Mouse (Mus musculus) frontal cortex, adult (tissue): ENCODE data around the gene Lxn.

Experiments used
- ATAC-seq: cut with Nextera tagmentation; 2 replicates; pipeline ENCODE4 v1.9.2; 2017; ENCODE audit warnings: mild to moderate bottlenecking, moderate library complexity, mixed read lengths; ENCODE audit not compliant: low TSS enrichment

Lxn gene

DNA sequence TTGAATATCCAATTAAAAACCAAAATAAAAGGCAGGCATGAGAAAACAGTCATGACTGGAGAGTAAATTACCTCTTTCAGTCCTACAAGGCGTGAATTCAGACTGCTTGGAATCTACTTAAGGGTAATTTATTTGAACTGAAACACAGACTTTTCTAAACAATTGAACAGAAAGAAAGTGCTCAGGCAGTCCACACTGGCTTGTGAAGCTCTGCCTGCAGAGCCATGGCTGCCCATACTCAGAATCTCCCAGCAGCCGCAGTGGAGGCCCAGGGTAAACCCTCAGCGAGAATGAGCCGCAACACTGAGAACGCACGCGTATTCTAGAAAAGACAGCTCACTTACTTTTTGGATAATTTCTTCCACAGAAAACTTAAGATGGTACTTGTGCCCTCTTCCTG lies 1.7 kb downstream of the Lxn start:
- ATAC-seq: no peak

DNA sequence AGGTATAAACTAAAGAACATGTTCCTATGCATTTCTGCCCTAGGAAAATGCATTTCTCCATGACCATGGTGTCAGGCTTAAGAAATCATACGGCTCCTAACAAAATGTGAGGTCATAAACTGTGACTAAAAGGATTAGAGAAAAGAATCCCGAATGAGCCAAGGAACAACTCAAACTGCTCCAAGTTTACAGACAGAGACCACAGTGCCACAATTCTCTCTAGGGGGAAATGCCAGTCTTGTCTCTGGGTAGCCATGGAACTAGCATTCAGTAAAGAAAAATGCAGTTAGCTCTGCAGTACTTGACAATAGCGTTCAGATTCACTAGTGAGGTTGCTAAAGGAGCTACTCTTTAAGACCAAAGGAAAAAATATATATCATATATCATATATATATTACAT lies 3.8 kb downstream of the Lxn start:
- no peak for ATAC-seq

DNA sequence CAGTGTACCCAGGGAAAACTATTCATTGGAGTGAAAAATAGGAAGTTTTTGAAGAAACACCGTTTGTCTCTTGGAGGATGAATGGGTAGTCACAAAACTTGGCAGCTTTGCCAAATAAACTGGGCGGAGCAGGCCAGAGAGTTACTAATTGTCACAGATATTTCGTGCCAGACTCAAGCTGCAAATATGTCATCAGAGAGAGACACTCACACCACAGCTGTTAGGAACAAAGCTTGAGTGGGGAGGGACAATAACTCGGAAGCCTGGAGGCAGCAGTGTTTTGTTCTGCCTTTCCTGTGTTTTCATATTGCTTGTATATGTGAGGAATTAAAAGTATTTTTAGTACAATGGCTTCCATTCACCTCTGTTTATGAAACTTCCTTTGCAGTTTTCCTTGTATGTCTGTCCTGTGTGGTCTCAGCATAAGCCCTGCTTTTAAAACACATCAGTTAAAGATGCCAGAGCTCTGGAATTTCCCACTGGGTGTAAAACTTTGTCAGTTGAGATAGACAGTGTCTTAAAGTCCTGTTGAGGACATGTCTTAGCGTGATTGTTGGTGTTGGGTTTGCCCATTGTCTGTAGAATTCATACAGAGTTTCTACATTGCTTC lies 13.0 kb downstream of the Lxn start:
- ATAC-seq: no peak

DNA sequence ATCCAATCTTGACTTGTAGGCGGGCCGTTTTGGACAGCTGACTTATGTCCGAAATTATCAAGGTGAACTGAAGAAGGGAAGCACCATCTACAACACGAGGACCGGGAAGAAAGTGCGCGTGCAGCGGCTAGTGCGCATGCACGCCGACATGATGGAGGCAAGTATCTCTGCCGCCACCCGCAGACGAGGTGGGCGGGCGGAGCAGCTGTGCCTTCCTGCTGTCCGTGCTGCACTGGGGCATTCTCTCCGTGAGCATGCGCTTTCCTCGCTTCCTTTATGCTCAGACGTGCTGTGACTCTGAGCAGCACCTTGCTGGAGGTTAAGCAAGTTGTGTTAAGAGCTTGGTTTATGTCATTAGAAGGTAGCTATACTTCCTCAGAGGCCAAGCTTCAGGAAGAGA lies 14.1 kb downstream of the Lxn start:
- ATAC-seq: peak; percentile 84

DNA sequence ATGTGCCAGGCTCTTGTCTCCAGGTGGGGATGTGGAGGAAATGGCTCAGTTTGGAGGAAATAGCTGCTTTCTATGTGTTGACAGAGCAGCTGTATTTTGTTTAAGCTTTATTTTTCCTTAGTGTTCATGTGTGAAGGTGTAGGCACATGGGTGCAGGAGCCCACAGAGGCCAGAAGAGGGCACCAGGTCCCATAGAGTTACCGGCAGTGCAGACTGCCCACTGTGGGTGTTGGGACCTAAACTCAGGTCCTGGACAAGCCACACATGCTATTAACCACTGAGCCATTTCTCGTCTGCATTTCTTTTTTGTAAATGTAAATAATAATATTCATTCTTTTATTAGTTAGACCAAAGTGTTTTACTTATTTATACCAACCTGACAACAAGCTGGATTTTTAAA lies 16.6 kb downstream of the Lxn start:
- no peak for ATAC-seq

DNA sequence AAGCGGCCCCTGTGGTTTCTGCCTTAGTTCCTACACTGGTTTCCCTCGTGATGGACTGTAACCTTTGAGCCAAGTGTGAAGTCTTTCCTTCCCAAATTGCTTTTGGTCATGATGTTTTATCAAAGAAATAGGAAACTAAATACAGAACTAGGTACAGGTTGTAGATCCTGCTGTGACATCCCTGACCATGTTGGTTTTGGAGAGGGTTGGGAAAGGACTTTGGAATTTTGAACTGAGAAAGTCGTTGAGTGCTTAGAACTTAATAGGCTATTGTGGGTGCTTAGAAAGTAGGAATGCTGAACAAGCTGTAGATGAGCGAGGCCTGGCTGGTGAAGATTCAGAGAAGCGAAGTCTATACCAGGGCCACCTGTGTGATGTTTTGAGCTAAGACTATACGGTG lies 29.7 kb downstream of the Lxn start:
- ATAC-seq: no peak

DNA sequence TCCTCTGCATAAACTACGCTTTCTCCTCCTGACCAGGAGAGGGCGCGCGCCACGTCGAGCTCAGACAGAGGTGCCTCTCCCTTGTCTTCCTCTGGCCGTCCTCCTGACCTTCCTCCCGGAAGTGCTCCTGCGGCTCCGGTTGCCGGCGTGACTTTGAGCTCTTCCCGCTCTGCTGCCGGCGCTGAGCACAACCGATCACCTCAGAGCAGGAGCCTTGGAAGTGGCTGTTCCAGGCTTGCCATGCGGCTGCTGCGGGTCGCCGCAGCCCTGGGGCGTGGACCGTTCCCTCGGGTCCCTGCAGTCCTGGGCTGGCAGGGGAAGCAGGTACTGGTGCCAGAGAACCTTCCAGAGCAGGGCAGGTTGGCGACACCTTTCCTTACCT lies 33.7 kb downstream of the Lxn start, which contains the start of gene Gfm1:
Gene Gfm1, plus strand, starts transcription at position 98 of the 382 bp plus-strand sequence.
- ATAC-seq: peak; percentile 100

DNA sequence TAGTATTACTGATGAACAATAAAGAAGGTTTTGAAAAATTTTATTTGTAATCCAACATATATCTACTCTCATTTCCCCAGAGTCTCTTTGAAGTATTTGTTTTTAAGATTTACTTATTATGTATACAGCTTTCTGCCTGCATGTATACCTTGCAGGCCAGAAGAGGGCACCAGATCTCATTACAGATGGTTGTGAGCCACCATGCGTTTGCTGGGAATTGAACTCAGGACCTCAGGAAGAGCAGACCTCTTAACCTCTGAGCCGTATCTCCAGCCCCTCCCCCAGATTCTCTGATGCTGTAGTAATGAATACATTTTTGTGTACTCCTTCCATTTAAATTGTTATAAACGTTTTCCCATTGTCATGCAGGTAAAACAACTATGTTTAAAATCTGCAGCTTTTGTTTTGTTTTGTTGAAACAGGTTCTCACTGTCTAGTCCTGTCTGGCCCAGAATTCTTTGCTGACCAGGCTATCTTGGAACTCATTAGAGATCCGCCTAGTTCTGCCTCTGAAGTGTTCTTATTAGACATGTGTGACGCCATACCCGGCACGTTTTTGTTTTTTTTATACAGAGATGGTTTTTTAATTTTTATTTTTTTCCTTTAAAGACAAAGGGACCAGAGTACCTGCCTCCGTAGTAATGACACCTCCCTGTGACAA lies 34.3 kb downstream of the Lxn start:
- peak; percentile 29; the same call in 1 of the 2 replicates for ATAC-seq
